Mouse (Mus musculus) G1E (cell line): Measurements from ENCODE around the gene Samd7. TPM values are rescaled to one million over a fixed set of nuclear protein-coding genes. Genes with fewer than 3 reads are reported as not detected.

Experiments
- ATAC-seq: 2 replicates; pipeline ENCODE4 v1.8.0; 2016; ENCODE audit warnings: mild to moderate bottlenecking; ENCODE audit not compliant: insufficient number of reproducible peaks, poor library complexity, low FRiP score, severe bottlenecking; ENCODE audit errors: extremely low read depth
- DNase-seq: peaks from one replicate; pipeline ENCODE4 v3.0.0; 2012; ENCODE audit warnings: low spot score
- H3K27me3 ChIP-seq: 2 replicates; pipeline ENCODE4 v1.6.1; 2012; ENCODE audit warnings: mild to moderate bottlenecking, low read length, inconsistent platforms; ENCODE audit not compliant: insufficient read depth
- H3K36me3 ChIP-seq: replicated peaks from 2 replicates; pipeline ENCODE3; 2012; ENCODE audit warnings: mild to moderate bottlenecking, inconsistent platforms
- H3K4me1 ChIP-seq: 2 replicates; pipeline ENCODE4 v1.6.1; 2012; ENCODE audit warnings: low read depth, low read length, inconsistent platforms, mixed read lengths; ENCODE audit not compliant: insufficient read depth
- H3K4me3 ChIP-seq: 2 replicates; pipeline ENCODE4 v1.5.1; 2012; ENCODE audit warnings: low read depth, mild to moderate bottlenecking, inconsistent platforms, low read length, moderate library complexity, mixed read lengths
- H3K9me3 ChIP-seq: replicated peaks from 2 replicates; pipeline ENCODE4 v1.6.1; 2012; ENCODE audit warnings: inconsistent platforms
- CTCF ChIP-seq: IDR thresholded peaks from 2 replicates; pipeline ENCODE4 v1.5.1; 2012; ENCODE audit warnings: low read depth, low read length, inconsistent platforms, mixed read lengths
- GATA1 ChIP-seq: IDR thresholded peaks from 2 replicates; pipeline ENCODE4 v1.6.1; 2012; ENCODE audit warnings: borderline replicate concordance, low read length, inconsistent platforms, mixed read lengths
- GATA2 ChIP-seq: IDR thresholded peaks from 2 replicates; pipeline ENCODE4 v1.6.1; 2012; ENCODE audit warnings: low read depth, low read length, inconsistent platforms, borderline replicate concordance
- POLR2AphosphoS5 ChIP-seq: IDR thresholded peaks from 2 replicates; pipeline ENCODE4 v1.6.1; 2012; ENCODE audit warnings: low read depth, low read length, inconsistent platforms; ENCODE audit not compliant: insufficient replicate concordance
- TAL1 ChIP-seq: conservative IDR thresholded peaks from 2 replicates; pipeline ENCODE4 v1.6.1; 2012; ENCODE audit warnings: low read depth, low read length, inconsistent platforms, mixed read lengths
- polyA plus RNA-seq: library from polyadenylated mRNA; stranded (reverse); fragments of >175 nt; gene quantifications from 2 replicates; pipeline ENCODE4 v1.2.3, GENCODE M21; 2012
- total RNA-seq, 2 experiments: library from RNA; stranded (forward) in 1 of 2; stranded (reverse) in 1 of 2; fragments of 200-1000 nt in 1 of 2; fragments of >200 nt in 1 of 2; fragmentation: Nextera tagmentation in 1 of 2; gene quantifications; 2 replicates each; pipeline ENCODE4 v1.2.3; 2014 to 2017

Gene Samd7
- total and polyA plus RNA-seq, 3 experiments = 0.16 TPM; not detected in 2

DNA sequence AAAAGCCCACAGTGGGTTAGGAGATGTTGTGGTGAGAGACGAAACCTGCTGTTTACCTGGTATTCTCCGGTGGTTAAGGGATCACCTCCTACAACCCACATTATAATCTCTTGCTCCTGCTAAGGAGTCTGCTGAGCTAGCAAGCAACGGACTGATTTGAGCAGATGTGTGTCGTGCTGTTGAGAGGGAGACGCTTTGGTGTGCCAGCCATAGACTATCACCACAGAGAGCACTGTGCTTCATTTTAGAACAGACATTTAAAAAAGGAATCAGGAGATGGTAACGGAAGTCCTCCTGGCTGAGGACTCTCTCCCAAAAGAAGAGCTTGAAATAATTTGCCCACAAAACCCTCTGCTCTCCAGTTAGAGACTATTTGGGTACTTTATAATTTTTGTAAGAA, 21.2 kb downstream of the Samd7 start:
- H3K27me3 ChIP-seq = no peaks in the 10 kb centered on the region; the same call in 1 of the 2 replicates
- peaks cover 41% of the 10 kb centered on the region for H3K4me1 ChIP-seq
- TF ChIP-seq TAL1 (no peak), POLR2AphosphoS5 (no peak), GATA1 (no peak), CTCF (no peak), GATA2 (no peak)
- no peak overlapping the region for H3K4me3 ChIP-seq
- DNase-seq (no peak), ATAC-seq (no peak)
- no peaks in the 10 kb centered on the region for H3K36me3 ChIP-seq
- H3K9me3 ChIP-seq = no peaks in the 10 kb centered on the region

DNA sequence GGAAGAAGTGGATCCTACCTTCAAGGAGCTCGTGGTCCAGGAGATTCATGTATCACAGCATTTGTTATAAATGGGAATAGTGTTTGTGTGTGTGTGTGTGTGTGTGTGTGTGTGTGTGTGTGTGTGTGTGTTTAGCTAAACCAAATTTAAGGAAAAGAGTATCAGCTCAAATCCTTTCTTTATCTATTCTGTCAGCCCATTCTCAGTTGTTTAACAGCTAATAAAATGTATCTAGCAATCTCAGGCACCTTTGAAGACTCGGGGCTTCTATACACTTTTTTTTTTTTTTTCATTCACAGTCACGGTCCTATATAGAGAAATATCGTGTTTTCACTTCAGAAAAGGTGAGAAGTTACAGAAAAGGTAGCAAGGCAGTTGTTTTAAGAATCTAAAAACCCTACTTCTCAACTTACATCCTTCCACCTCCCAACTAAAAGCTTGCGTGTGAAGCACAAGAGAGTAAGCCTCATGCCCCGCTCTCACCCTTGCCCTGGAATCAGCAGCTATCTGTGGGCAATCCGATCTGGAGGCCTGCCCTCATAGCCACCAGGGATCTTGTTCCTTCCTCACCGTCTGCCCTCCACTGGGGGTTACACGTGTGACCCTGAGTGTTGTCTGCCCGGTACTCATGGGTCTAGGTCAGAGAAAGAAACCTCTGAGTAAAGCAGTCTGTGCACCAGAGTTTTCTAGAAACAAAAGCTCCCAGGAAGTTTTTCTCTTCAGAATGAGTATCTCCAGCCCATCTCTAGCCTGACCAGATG, 23.8 kb downstream of the Samd7 start:
- DNase-seq = no peak
- Histone ChIP-seq H3K9me3 (no peaks in the 10 kb centered on the region), H3K4me3 (no peak overlapping the region), H3K36me3 (no peaks in the 10 kb centered on the region), H3K4me1 (peaks cover 35% of the 10 kb centered on the region), H3K27me3 (peaks cover 13% of the 10 kb centered on the region)
- TF ChIP-seq TAL1 = no peak
- no peak for TF ChIP-seq GATA2
- TF ChIP-seq POLR2AphosphoS5 = no peak
- TF ChIP-seq CTCF = no peak
- no peak for TF ChIP-seq GATA1
- no peak for ATAC-seq

DNA sequence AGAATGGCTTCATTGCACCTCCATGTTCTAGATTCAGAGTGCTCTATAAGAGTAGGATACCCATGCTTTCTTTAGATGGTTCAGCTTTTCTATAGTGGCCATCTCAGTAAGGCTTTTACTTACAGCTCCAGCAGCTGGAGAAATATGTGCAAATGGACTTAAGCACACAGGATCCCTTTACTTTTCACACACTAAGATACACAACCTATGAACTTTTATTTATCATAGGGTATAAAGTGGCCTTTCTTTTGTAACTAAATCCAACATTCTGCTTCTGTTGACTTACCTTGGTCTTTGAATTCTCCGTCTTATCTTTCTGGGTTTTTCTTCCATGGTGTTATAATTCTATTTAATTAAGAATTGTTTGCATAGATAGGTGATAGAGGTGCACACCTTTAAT, 25.5 kb downstream of the Samd7 start:
- TF ChIP-seq TAL1 (no peak), POLR2AphosphoS5 (no peak), CTCF (no peak), GATA2 (no peak), GATA1 (no peak)
- Histone ChIP-seq H3K36me3 (no peaks in the 10 kb centered on the region), H3K4me1 (peaks cover 22% of the 10 kb centered on the region), H3K9me3 (no peaks in the 10 kb centered on the region), H3K27me3 (peaks cover 24% of the 10 kb centered on the region), H3K4me3 (no peak overlapping the region)
- DNase-seq = no peak
- ATAC-seq = no peak

DNA sequence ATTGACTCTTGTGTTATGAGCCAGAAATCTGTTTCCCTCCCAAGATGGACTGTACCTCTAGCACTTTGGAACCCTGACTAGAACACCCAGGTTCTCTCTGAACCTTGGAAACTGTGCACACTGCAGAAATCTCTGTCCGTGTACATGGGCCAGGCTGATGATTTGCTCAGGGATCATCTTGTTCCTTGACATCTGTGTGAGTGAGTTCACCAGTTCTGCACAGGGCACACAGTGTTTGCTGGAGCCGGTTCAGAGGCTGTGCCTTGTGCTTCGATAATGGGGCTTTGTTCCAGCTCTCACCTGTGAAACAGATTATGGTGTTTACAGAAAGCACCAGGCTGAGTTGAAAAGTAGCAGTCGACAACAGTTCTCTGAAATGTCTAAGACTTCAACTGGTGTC, 26.5 kb downstream of the Samd7 start:
- Histone ChIP-seq H3K9me3 (no peaks in the 10 kb centered on the region), H3K27me3 (peaks cover 27% of the 10 kb centered on the region), H3K36me3 (no peaks in the 10 kb centered on the region), H3K4me1 (peaks cover 14% of the 10 kb centered on the region), H3K4me3 (no peak overlapping the region)
- DNase-seq (no peak), ATAC-seq (no peak)
- TF ChIP-seq TAL1 (no peak), GATA1 (no peak), GATA2 (no peak), POLR2AphosphoS5 (no peak), CTCF (no peak)

DNA sequence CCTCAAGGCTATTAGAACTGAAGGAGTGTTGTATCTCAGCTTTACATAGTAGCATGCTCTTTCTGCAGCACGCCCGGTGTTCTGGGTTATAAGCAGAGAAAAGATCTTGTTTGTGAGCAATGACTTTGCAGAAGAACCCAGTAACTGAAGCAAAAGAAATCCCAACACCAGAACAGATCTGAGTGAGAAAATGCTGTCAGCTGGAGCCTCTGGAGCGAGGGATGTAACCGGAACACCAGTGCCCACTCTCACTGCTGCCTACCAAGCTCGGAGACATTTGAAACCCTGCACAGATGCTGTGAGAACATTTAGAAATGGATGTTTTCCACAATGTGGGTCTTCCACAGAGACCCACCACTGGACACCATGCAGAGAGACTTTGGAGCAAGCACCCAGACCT, 28.6 kb downstream of the Samd7 start:
- Histone ChIP-seq H3K4me3 (no peak overlapping the region), H3K27me3 (peaks cover 35% of the 10 kb centered on the region), H3K9me3 (no peaks in the 10 kb centered on the region), H3K36me3 (no peaks in the 10 kb centered on the region), H3K4me1 (peaks cover 11% of the 10 kb centered on the region)
- no peak for ATAC-seq
- TF ChIP-seq TAL1 = no peak
- TF ChIP-seq CTCF = no peak
- no peak for TF ChIP-seq GATA1
- TF ChIP-seq POLR2AphosphoS5 = no peak
- TF ChIP-seq GATA2 = no peak
- DNase-seq = no peak

DNA sequence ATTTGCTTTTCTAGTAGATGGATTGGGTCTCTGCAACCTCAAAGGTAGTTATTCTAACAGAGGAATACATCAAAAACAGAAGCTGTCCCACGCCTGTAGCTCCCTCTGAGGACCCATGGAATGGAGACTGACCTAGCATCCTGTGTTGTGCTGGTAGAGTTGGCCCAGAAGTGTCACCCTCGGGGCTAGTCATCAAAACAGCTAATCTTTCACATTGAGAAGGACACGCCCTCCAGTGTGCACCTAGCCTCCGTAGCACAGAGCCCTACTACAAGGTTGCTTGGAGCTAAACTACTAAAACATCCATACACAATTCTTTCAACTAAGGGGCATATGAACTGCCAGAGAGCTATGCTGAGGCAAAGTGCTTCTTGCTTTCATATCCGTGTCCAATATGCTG, 31.9 kb downstream of the Samd7 start:
- ATAC-seq (no peak), DNase-seq (no peak)
- TF ChIP-seq TAL1 (no peak), POLR2AphosphoS5 (no peak), GATA2 (no peak), CTCF (no peak), GATA1 (no peak)
- Histone ChIP-seq H3K36me3 (no peaks in the 10 kb centered on the region), H3K27me3 (peaks cover 37% of the 10 kb centered on the region), H3K9me3 (no peaks in the 10 kb centered on the region), H3K4me1 (peaks cover 17% of the 10 kb centered on the region; the same call in 1 of the 2 replicates), H3K4me3 (no peak overlapping the region)

DNA sequence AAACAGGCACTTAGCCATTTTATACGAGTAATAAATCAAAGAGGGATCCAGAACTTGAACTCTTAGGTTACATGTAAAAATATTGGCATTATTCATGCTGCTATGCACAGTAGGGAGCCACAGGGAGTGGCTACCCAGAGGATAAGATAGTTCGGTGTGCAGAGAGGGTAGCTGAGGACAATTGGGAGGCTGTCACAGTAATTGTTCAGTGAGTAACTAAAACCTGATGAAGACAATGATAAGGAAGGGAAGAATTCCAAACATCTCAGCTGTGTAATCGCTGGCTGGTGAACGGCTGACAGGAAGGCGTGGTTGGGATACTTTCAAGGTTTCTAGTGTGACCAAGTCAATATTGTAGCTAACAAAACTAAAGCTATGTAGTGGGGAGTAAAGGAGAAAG, 42.4 kb downstream of the Samd7 start:
- no peaks in the 10 kb centered on the region for H3K36me3 ChIP-seq
- H3K27me3 ChIP-seq = no peaks in the 10 kb centered on the region; the same call in 1 of the 2 replicates
- ATAC-seq = no peak
- DNase-seq = no peak
- peaks cover 15% of the 10 kb centered on the region for H3K4me1 ChIP-seq
- TF ChIP-seq GATA1 (no peak), POLR2AphosphoS5 (no peak), GATA2 (no peak), CTCF (no peak), TAL1 (no peak)
- H3K9me3 ChIP-seq = no peaks in the 10 kb centered on the region
- no peak overlapping the region for H3K4me3 ChIP-seq
